Mouse (Mus musculus) E14TG2a.4 (cell line): Measurements from ENCODE around the gene Hmgcs2.

Experiments
- CTCF ChIP-seq: conservative IDR thresholded peaks from 2 replicates; pipeline ENCODE4 v1.5.1; 2014; ENCODE audit warnings: low read length
- NANOG ChIP-seq: IDR thresholded peaks from 2 replicates; pipeline ENCODE4 v1.6.1; 2014; ENCODE audit warnings: borderline replicate concordance, low read length, mixed read lengths
- POU5F1 ChIP-seq: IDR thresholded peaks from 2 replicates; pipeline ENCODE4 v1.6.1; 2014; ENCODE audit warnings: low read length, borderline replicate concordance

- no peak for TF ChIP-seq CTCF
- TF ChIP-seq NANOG: no peak
- TF ChIP-seq POU5F1: no peak
Measured at GRCm38 (mm10) chr3:98319190-98319589, 39.0 kb downstream of the Hmgcs2 start.
